Mouse (Mus musculus) CD8-positive naive resting alpha-beta T cell, adult 2 months (primary cell): ENCODE results near the gene Apbb2.
A peak's percentile ranks its signal among the peaks of the same experiment; 100 is the strongest.

ENCODE experiments used
- DNase-seq, 2 experiments: peaks; one replicate each; pipeline ENCODE4 v3.0.0; 2022; ENCODE audit warnings: low read depth in 2 of 2, low spot score in 2 of 2

Gene Apbb2

GRCm38 (mm10) chr5:66385636-66386035, 232.9 kb downstream of the Apbb2 start:
- DNase-seq, result peak in 1 of 2 experiments; percentile 25

- no peak for DNase-seq
Measured at GRCm38 (mm10) chr5:66384806-66385446, 233.7 kb downstream of the Apbb2 start.

- DNase-seq, result no peak
Measured at GRCm38 (mm10) chr5:66384114-66384513, 234.5 kb downstream of the Apbb2 start.

GRCm38 (mm10) chr5:66382111-66382510, 236.5 kb downstream of the Apbb2 start:
- no peak for DNase-seq

- no peak for DNase-seq
Measured at GRCm38 (mm10) chr5:66378968-66379367, 239.6 kb downstream of the Apbb2 start.

GRCm38 (mm10) chr5:66376589-66377270, 241.9 kb downstream of the Apbb2 start:
- no peak for DNase-seq

- no peak for DNase-seq
Measured at GRCm38 (mm10) chr5:66374413-66374812, 244.2 kb downstream of the Apbb2 start.

GRCm38 (mm10) chr5:66373515-66374164, 244.9 kb downstream of the Apbb2 start:
- no peak for DNase-seq

GRCm38 (mm10) chr5:66371131-66371530, 247.5 kb downstream of the Apbb2 start:
- no peak for DNase-seq

- DNase-seq, result peak in 1 of 2 experiments; percentile 10
Measured at GRCm38 (mm10) chr5:66368966-66369365, 249.6 kb downstream of the Apbb2 start.

GRCm38 (mm10) chr5:66367641-66368040, 250.9 kb downstream of the Apbb2 start:
- DNase-seq, result no peak

GRCm38 (mm10) chr5:66363274-66364261, 255.0 kb downstream of the Apbb2 start:
- DNase-seq, result no peak

- DNase-seq, result no peak
Measured at GRCm38 (mm10) chr5:66360739-66361138, 257.8 kb downstream of the Apbb2 start.

GRCm38 (mm10) chr5:66359742-66360423, 258.7 kb downstream of the Apbb2 start:
- DNase-seq, result no peak

- DNase-seq, result no peak
Measured at GRCm38 (mm10) chr5:66355147-66355546, 263.4 kb downstream of the Apbb2 start.

- DNase-seq, result no peak
Measured at GRCm38 (mm10) chr5:66353876-66354275, 264.7 kb downstream of the Apbb2 start.

GRCm38 (mm10) chr5:66351836-66352390, 266.7 kb downstream of the Apbb2 start:
- DNase-seq, result no peak

GRCm38 (mm10) chr5:66351064-66351463, 267.5 kb downstream of the Apbb2 start:
- DNase-seq, result no peak

GRCm38 (mm10) chr5:66350611-66351010, 268.0 kb downstream of the Apbb2 start:
- no peak for DNase-seq

GRCm38 (mm10) chr5:66348421-66348820, 270.2 kb downstream of the Apbb2 start:
- no peak for DNase-seq
